Mouse (Mus musculus) limb, embryonic 15.5 days (tissue): ENCODE data around the gene Dpt. TPM values are rescaled to one million over a fixed set of nuclear protein-coding genes. Genes with fewer than 3 reads are reported as not detected.
"Not testable (repeated sequence)": the region's sequence is repeated elsewhere in the genome, so short reads cannot be mapped to it uniquely, and the experiment has no call there.

Experiments used
- ATAC-seq: fragments of 200-750 bp; cut with Nextera tagmentation; 2 replicates; pipeline ENCODE4 v1.8.0; 2017; ENCODE audit warnings: low read depth, moderate TSS enrichment; ENCODE audit not compliant: insufficient number of reproducible peaks, low FRiP score, low TSS enrichment
- H3K27ac ChIP-seq: fragments of 300-500 bp; sonication (generic); 2 replicates; pipeline ENCODE4 v1.5.1; 2015; ENCODE audit warnings: moderate library complexity, mild to moderate bottlenecking, inconsistent platforms
- H3K27me3 ChIP-seq: fragments of 300-500 bp; sonication (generic); 2 replicates; pipeline ENCODE4 v1.6.1; 2015; ENCODE audit warnings: inconsistent platforms
- H3K36me3 ChIP-seq: fragments of 300-500 bp; sonication (generic); 2 replicates; pipeline ENCODE4 v1.6.1; 2015; ENCODE audit warnings: inconsistent platforms
- H3K4me1 ChIP-seq: fragments of 300-500 bp; sonication (generic); 2 replicates; pipeline ENCODE4 v1.6.1; 2015; ENCODE audit warnings: inconsistent platforms
- H3K4me2 ChIP-seq: fragments of 300-500 bp; sonication (generic); 2 replicates; pipeline ENCODE4 v1.6.1; 2015; ENCODE audit warnings: mild to moderate bottlenecking, inconsistent platforms
- H3K4me3 ChIP-seq: fragments of 300-500 bp; sonication (generic); 2 replicates; pipeline ENCODE4 v1.5.1; 2015; ENCODE audit warnings: mild to moderate bottlenecking, inconsistent platforms
- H3K9ac ChIP-seq: fragments of 300-500 bp; sonication (generic); 2 replicates; pipeline ENCODE4 v1.6.1; 2015; ENCODE audit warnings: inconsistent platforms
- H3K9me3 ChIP-seq: fragments of 300-500 bp; sonication (generic); 2 replicates; pipeline ENCODE4 v1.6.1; 2016; ENCODE audit warnings: inconsistent platforms
- WGBS: fragments of 180-500 bp; shearing (Covaris S2); methylation state at CpG from one replicate; pipeline ENCODE4 v1.1.7; 2015; 5-methylcytosine and 5-hydroxymethylcytosine counted together
- polyA plus RNA-seq: library from polyadenylated mRNA; unstranded; fragments of >200 nt; fragmentation: Nextera tagmentation; extraction: Ambion mirVana; gene quantifications from 2 replicates; pipeline ENCODE4 v1.2.1, GENCODE M21; 2015

Gene Dpt
- polyA plus RNA-seq, 1 experiment from 2014 or later: 78.9 TPM

DNA sequence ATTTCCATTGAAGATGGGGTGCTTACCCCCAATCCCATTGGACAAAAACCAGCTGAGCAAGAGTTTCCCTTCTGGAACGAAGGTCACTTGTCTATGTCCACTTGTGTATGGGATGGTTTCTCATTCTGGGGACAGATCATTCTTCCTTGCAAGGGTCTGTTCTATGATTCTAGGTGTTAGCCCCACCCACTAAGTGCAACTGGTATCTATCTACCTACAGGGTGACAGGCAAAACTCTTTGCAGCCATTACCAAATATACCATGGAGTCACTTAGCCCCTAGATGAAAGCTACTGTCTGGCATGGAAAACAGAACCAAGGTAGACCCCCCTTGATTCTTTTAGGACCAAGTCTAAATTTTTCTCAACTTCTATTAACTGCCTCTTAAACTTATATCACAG is 24.9 kb downstream of the Dpt start:
- ATAC-seq: no peak
- no peaks in the 10 kb centered on the region for H3K4me1 ChIP-seq
- no peak overlapping the region for H3K4me2 ChIP-seq
- H3K9me3 ChIP-seq: no peaks in the 10 kb centered on the region
- no peak overlapping the region for H3K9ac ChIP-seq
- H3K4me3 ChIP-seq: no peak overlapping the region
- no peaks in the 10 kb centered on the region for H3K36me3 ChIP-seq
- H3K27ac ChIP-seq: no peak overlapping the region
- no peaks in the 10 kb centered on the region for H3K27me3 ChIP-seq
- WGBS: 94% methylated on average over 1 of the region's 1 CpGs

- no peak for ATAC-seq
These were observed 25.4 kb downstream of the Dpt start for GRCm38 (mm10) chr1:164821821-164822220.

GRCm38 (mm10) chr1:164822268-164822667 is 25.8 kb downstream of the Dpt start:
- H3K4me2 ChIP-seq: no peak overlapping the region
- no peaks in the 10 kb centered on the region for H3K27me3 ChIP-seq
- H3K27ac ChIP-seq: no peak overlapping the region
- no peak overlapping the region for H3K4me3 ChIP-seq
- H3K4me1 ChIP-seq: no peaks in the 10 kb centered on the region
- no peaks in the 10 kb centered on the region for H3K36me3 ChIP-seq
- ATAC-seq: no peak
- 72% methylated on average over 4 of the region's 4 CpGs for WGBS
- H3K9me3 ChIP-seq: no peaks in the 10 kb centered on the region
- no peak overlapping the region for H3K9ac ChIP-seq

More at GRCm38 (mm10) chr1:164821821-164822220, 25.4 kb downstream of the Dpt start:
- no peaks in the 10 kb centered on the region for H3K36me3 ChIP-seq
- no peaks in the 10 kb centered on the region for H3K27me3 ChIP-seq
- no peak overlapping the region for H3K9ac ChIP-seq
- H3K4me3 ChIP-seq: no peak overlapping the region
- no peaks in the 10 kb centered on the region for H3K9me3 ChIP-seq
- H3K4me1 ChIP-seq: no peaks in the 10 kb centered on the region
- H3K4me2 ChIP-seq: no peak overlapping the region
- WGBS: 68% methylated on average over 3 of the region's 3 CpGs
- no peak overlapping the region for H3K27ac ChIP-seq

DNA sequence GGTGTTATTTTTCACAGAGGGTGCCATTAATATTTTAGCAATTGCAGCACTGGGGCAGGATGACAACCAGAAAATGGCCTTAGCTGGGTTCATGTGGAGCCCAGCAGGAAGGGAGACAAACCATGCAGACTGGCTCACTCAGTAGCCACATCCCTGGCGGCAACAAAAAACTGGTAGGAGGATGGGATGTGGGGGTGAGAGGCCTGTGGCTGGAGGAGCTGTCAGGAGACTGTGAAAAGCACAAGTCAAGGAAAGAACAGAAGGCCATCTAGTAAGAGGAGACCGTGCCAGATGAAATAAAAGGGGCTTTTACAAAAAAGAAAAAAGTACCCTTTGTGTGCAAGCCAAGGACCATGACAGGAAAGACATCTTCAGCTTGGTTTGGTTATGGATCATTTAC is 28.5 kb downstream of the Dpt start:
- Histone ChIP-seq H3K4me1 (no peaks in the 10 kb centered on the region), H3K27ac (no peak overlapping the region), H3K4me2 (no peak overlapping the region), H3K4me3 (no peak overlapping the region), H3K9me3 (no peaks in the 10 kb centered on the region), H3K27me3 (no peaks in the 10 kb centered on the region), H3K9ac (no peak overlapping the region), H3K36me3 (no peaks in the 10 kb centered on the region)
- WGBS: 67% methylated on average over 2 of the region's 2 CpGs
- ATAC-seq: no peak

GRCm38 (mm10) chr1:164829881-164830280 is 33.4 kb downstream of the Dpt start:
- H3K36me3 ChIP-seq: no peaks in the 10 kb centered on the region
- H3K27ac ChIP-seq: no peak overlapping the region
- H3K4me2 ChIP-seq: no peak overlapping the region
- no peak overlapping the region for H3K9ac ChIP-seq
- H3K27me3 ChIP-seq: no peaks in the 10 kb centered on the region
- 38% methylated on average over 1 of the region's 1 CpGs for WGBS
- no peak overlapping the region for H3K4me3 ChIP-seq
- H3K9me3 ChIP-seq: no peaks in the 10 kb centered on the region
- no peak for ATAC-seq
- H3K4me1 ChIP-seq: no peaks in the 10 kb centered on the region

- Histone ChIP-seq H3K4me1 (no peaks in the 10 kb centered on the region), H3K9ac (no peak overlapping the region), H3K4me2 (no peak overlapping the region), H3K4me3 (no peak overlapping the region), H3K9me3 (no peaks in the 10 kb centered on the region), H3K36me3 (no peaks in the 10 kb centered on the region), H3K27me3 (no peaks in the 10 kb centered on the region), H3K27ac (no peak overlapping the region)
- 89% methylated on average over 5 of the region's 5 CpGs for WGBS
- no peak for ATAC-seq
These were observed 36.0 kb downstream of the Dpt start for GRCm38 (mm10) chr1:164832459-164832858.

GRCm38 (mm10) chr1:164848616-164849265 is 52.3 kb downstream of the Dpt start:
- 84% methylated on average over 7 of the region's 7 CpGs for WGBS
- Histone ChIP-seq H3K27ac (no peak overlapping the region), H3K27me3 (no peaks in the 10 kb centered on the region), H3K4me1 (no peaks in the 10 kb centered on the region), H3K4me2 (no peak overlapping the region), H3K9me3 (no peaks in the 10 kb centered on the region), H3K4me3 (no peak overlapping the region), H3K9ac (no peak overlapping the region), H3K36me3 (no peaks in the 10 kb centered on the region)
- ATAC-seq: no peak

DNA sequence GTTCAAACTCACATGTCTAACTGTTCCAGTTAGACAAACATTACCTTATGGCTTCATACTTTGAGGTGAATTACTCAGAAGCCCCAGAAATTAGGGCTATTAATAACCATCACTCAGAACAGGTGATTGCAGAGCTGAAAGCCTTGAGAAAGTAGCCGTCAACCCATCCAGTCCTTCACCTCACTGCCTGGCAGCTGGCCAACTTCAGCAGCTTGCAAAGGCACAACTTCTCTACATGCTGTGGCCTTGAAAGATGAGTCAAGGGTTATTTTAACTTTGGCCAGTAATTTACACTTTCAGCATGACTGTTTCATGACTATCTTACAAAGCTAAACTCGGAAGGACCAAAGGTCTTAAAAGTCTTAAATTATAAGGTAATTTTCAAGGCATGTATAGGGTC is 59.3 kb downstream of the Dpt start:
- H3K4me1 ChIP-seq, H3K27me3 ChIP-seq, ATAC-seq, H3K9me3 ChIP-seq, H3K27ac ChIP-seq, H3K9ac ChIP-seq, H3K4me2 ChIP-seq, H3K4me3 ChIP-seq, H3K36me3 ChIP-seq: not testable (repeated sequence)
- WGBS: 42% methylated on average over 2 of the region's 2 CpGs

GRCm38 (mm10) chr1:164859952-164860351 is 63.5 kb downstream of the Dpt start:
- H3K27me3 ChIP-seq: no peaks in the 10 kb centered on the region
- WGBS: 68% methylated on average over 11 of the region's 11 CpGs
- H3K9me3 ChIP-seq: no peaks in the 10 kb centered on the region
- no peak overlapping the region for H3K27ac ChIP-seq
- no peak overlapping the region for H3K9ac ChIP-seq
- H3K4me1 ChIP-seq: no peaks in the 10 kb centered on the region
- no peak overlapping the region for H3K4me2 ChIP-seq
- no peak for ATAC-seq
- H3K4me3 ChIP-seq: no peak overlapping the region
- H3K36me3 ChIP-seq: no peaks in the 10 kb centered on the region

DNA sequence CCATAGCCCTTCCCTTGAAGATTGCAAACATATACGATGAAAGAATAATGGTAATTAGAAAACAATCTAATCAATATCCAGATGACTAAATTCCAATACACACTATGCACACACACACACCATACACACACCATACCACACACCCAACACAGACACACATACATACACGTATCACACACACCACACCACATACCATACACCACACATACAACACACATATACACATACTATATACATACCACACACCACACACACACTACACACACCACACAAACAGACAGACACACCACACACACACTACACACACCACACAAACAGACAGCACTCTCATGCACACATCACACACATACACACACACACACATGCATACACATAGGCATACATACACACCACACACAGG is 64.3 kb downstream of the Dpt start:
- Histone ChIP-seq H3K36me3 (no peaks in the 10 kb centered on the region), H3K9ac (no peak overlapping the region), H3K27ac (no peak overlapping the region), H3K4me1 (no peaks in the 10 kb centered on the region), H3K4me3 (no peak overlapping the region), H3K27me3 (no peaks in the 10 kb centered on the region), H3K4me2 (no peak overlapping the region), H3K9me3 (no peaks in the 10 kb centered on the region)
- WGBS: 94% methylated on average over 2 of the region's 2 CpGs
- peak; percentile 30; the same call in 1 of the 2 replicates for ATAC-seq

DNA sequence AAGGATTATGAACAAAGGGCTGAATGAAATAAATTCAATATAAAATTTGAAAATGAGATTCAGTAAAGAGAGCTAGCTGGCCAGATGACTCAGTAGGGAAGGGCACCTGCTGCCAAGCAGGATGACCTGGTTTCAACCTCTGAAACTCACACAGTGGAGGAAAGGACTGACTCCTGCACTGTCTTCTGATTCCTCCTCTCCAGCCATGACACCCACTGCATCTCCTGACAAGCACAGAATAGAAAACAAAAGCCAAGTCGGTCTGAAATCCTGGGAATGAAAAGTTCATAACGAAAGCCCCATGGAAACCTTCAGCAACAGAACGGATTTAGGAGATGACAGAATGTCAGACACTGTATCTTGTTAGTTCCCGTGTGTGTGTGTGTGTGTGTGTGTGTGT is 65.1 kb downstream of the Dpt start:
- no peak for ATAC-seq
- no peak overlapping the region for H3K4me2 ChIP-seq
- H3K4me3 ChIP-seq: no peak overlapping the region
- no peak overlapping the region for H3K27ac ChIP-seq
- H3K9ac ChIP-seq: no peak overlapping the region
- H3K9me3 ChIP-seq: no peaks in the 10 kb centered on the region
- no peaks in the 10 kb centered on the region for H3K36me3 ChIP-seq
- no peaks in the 10 kb centered on the region for H3K27me3 ChIP-seq
- H3K4me1 ChIP-seq: no peaks in the 10 kb centered on the region
- WGBS: 78% methylated on average over 4 of the region's 4 CpGs

- WGBS: 65% methylated on average over 12 of the region's 12 CpGs
- Histone ChIP-seq H3K9ac (no peak overlapping the region), H3K27ac (no peak overlapping the region), H3K4me2 (no peak overlapping the region), H3K4me1 (no peaks in the 10 kb centered on the region), H3K27me3 (no peaks in the 10 kb centered on the region), H3K36me3 (no peaks in the 10 kb centered on the region), H3K4me3 (no peak overlapping the region), H3K9me3 (no peaks in the 10 kb centered on the region)
- ATAC-seq: no peak
These were observed 66.8 kb downstream of the Dpt start for GRCm38 (mm10) chr1:164862946-164863883.
